Mouse (Mus musculus): Measurements from ENCODE around the gene Celf2. TPM values are rescaled to one million over a fixed set of nuclear protein-coding genes. Genes with fewer than 3 reads are reported as not detected.

The Celf2 gene
- polyA plus RNA-seq, 1 experiment from 2014 or later, result 59.8 TPM

DNA sequence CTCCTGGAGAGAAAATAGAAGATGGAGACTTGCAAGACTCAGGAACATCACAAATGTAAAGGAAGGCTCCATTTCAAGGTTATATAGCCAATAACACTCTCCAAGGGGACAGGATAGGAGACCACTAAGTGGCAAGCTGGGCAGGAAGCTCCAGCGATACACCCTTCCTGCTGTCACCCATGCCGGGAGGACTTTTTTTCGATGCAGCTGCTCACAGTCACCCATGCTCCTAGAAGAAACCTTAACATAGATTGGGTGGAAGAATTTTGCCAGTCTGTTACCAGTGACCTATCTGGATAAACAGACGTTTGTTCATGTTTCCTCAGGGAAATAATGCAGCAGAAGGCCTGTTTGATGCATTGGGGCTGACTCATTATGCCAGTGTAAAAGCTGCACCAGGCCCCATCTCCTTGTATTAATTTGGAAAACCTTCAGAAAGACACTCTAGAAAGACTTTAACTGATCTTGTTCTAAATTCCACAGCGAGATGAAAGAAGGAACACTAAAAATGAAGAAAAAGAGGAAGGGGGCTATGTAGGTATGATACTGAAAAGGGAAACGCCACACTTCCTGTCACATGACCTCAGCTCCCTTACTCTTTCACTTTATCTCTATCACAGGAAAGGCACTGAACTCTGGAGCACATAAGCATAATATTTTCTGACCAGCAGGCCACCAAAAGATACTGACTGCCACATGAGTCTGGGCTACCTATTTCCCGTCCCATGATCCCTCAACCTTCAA, 798.5 kb downstream of the Celf2 start:
- H3K27me3 ChIP-seq (ENCODE audit: control insufficient read depth, insufficient read depth, low read length), result no peaks in the 10 kb centered on the region
- no peaks in the 10 kb centered on the region for H3K9me3 ChIP-seq (ENCODE audit: control insufficient read depth, low read depth, low read length)
- no peak overlapping the region for H3K27ac ChIP-seq (ENCODE audit: low read length)
- no peaks in the 10 kb centered on the region for H3K36me3 ChIP-seq (ENCODE audit: control insufficient read depth, insufficient read depth, low read length)
- ATAC-seq (ENCODE audit: insufficient number of reproducible peaks, insufficient read depth, low FRiP score, low read depth), result no peak
- WGBS, result 82% methylated on average over 7 of the region's 7 CpGs
- no peak overlapping the region for H3K9ac ChIP-seq (replicated peaks; ENCODE audit: low read depth, low read length)
- no peak overlapping the region for H3K4me2 ChIP-seq (replicated peaks; ENCODE audit: low read depth, low read length)
- no peaks in the 10 kb centered on the region for H3K4me1 ChIP-seq (ENCODE audit: control insufficient read depth, insufficient read depth, low read length)
- no peak overlapping the region for H3K4me3 ChIP-seq (ENCODE audit: low read depth, low read length)

GRCm38 (mm10) chr2:6707959-6708519, 801.3 kb downstream of the Celf2 start:
- H3K27me3 ChIP-seq (ENCODE audit: control insufficient read depth, insufficient read depth, low read length), result no peaks in the 10 kb centered on the region
- no peak overlapping the region for H3K4me2 ChIP-seq (replicated peaks; ENCODE audit: low read depth, low read length)
- no peak overlapping the region for H3K27ac ChIP-seq (ENCODE audit: low read length)
- H3K9me3 ChIP-seq (ENCODE audit: control insufficient read depth, low read depth, low read length), result no peaks in the 10 kb centered on the region
- no peaks in the 10 kb centered on the region for H3K36me3 ChIP-seq (ENCODE audit: control insufficient read depth, insufficient read depth, low read length)
- no peak for ATAC-seq (ENCODE audit: insufficient number of reproducible peaks, insufficient read depth, low FRiP score, low read depth)
- 44% methylated on average over 5 of the region's 5 CpGs for WGBS
- H3K4me3 ChIP-seq (ENCODE audit: low read depth, low read length), result no peak overlapping the region
- H3K9ac ChIP-seq (replicated peaks; ENCODE audit: low read depth, low read length), result no peak overlapping the region
- no peaks in the 10 kb centered on the region for H3K4me1 ChIP-seq (ENCODE audit: control insufficient read depth, insufficient read depth, low read length)

GRCm38 (mm10) chr2:6707276-6707675, 802.1 kb downstream of the Celf2 start:
- Histone ChIP-seq H3K9ac (replicated peaks; ENCODE audit: low read depth, low read length) (no peak overlapping the region), H3K4me2 (replicated peaks; ENCODE audit: low read depth, low read length) (no peak overlapping the region), H3K9me3 (ENCODE audit: control insufficient read depth, low read depth, low read length) (no peaks in the 10 kb centered on the region), H3K4me3 (ENCODE audit: low read depth, low read length) (no peak overlapping the region), H3K36me3 (ENCODE audit: control insufficient read depth, insufficient read depth, low read length) (no peaks in the 10 kb centered on the region), H3K27ac (ENCODE audit: low read length) (no peak overlapping the region), H3K27me3 (ENCODE audit: control insufficient read depth, insufficient read depth, low read length) (no peaks in the 10 kb centered on the region), H3K4me1 (ENCODE audit: control insufficient read depth, insufficient read depth, low read length) (no peaks in the 10 kb centered on the region)
- no peak for ATAC-seq (ENCODE audit: insufficient number of reproducible peaks, insufficient read depth, low FRiP score, low read depth)
- 44% methylated on average over 2 of the region's 2 CpGs for WGBS

DNA sequence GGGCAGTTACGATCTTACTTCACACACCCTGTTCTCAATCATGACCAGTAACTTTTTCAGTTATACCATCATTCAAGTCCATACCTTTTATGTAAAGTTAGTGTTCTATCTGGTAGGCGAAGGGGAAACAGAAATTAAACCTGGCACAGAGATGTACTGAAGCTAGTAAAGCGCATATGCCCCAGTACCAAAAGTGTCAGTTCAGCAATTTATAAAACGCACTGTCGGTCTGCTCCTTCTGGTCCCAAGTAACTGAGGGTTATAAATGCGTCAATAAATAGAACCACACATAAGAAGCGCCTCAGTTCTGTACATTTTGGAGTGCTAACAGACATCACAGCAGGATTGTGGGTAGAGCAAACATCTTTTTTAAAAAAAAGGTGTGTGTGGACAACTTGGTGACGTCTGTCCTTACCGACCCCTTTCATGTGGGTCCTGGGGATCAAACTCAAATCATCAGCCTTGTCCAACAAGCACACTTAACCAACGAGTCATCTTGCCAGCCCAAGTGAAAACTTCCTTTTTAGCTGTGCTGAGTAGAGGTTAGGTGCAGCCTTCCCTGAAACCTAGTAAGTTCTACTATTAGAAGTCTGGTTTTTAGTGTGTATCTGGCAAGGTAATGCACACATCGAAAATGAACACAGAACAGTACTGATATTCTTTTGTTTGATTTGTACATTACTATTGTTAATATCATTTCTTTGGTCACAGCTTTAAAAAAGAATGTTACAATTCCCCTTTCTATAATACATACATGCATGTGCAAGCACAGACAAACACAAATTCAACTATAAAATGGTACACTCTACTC, 803.2 kb downstream of the Celf2 start:
- Histone ChIP-seq H3K4me2 (replicated peaks; ENCODE audit: low read depth, low read length) (no peak overlapping the region), H3K27ac (ENCODE audit: low read length) (no peak overlapping the region), H3K36me3 (ENCODE audit: control insufficient read depth, insufficient read depth, low read length) (no peaks in the 10 kb centered on the region), H3K4me3 (ENCODE audit: low read depth, low read length) (no peak overlapping the region), H3K4me1 (ENCODE audit: control insufficient read depth, insufficient read depth, low read length) (no peaks in the 10 kb centered on the region), H3K9ac (replicated peaks; ENCODE audit: low read depth, low read length) (no peak overlapping the region), H3K27me3 (ENCODE audit: control insufficient read depth, insufficient read depth, low read length) (no peaks in the 10 kb centered on the region), H3K9me3 (ENCODE audit: control insufficient read depth, low read depth, low read length) (no peaks in the 10 kb centered on the region)
- no peak for ATAC-seq (ENCODE audit: insufficient number of reproducible peaks, insufficient read depth, low FRiP score, low read depth)
- WGBS, result 80% methylated on average over 11 of the region's 11 CpGs

DNA sequence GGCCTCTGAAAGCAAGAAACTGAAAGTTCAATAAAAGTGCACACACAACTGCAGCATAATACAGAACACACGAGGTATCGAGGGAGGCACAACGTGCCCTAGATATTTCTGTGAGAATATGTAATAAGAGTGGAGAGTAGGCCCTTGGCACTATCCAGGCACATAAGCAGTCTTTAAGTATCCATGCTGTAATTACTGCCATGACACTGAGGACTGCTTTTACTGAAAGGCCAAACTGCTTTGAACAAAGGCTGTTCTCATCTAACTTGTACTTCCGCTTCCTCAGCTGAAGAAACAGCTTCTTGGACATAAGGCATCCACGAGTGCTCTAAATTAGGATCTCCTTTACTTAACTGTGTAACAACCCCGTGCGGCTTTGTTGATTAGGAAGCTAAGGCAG, 803.9 kb downstream of the Celf2 start:
- H3K4me3 ChIP-seq (ENCODE audit: low read depth, low read length), result no peak overlapping the region
- no peak for ATAC-seq (ENCODE audit: insufficient number of reproducible peaks, insufficient read depth, low FRiP score, low read depth)
- no peak overlapping the region for H3K27ac ChIP-seq (ENCODE audit: low read length)
- no peak overlapping the region for H3K4me2 ChIP-seq (replicated peaks; ENCODE audit: low read depth, low read length)
- 82% methylated on average over 7 of the region's 7 CpGs for WGBS
- H3K9me3 ChIP-seq (ENCODE audit: control insufficient read depth, low read depth, low read length), result no peaks in the 10 kb centered on the region
- H3K9ac ChIP-seq (replicated peaks; ENCODE audit: low read depth, low read length), result no peak overlapping the region
- no peaks in the 10 kb centered on the region for H3K27me3 ChIP-seq (ENCODE audit: control insufficient read depth, insufficient read depth, low read length)
- no peaks in the 10 kb centered on the region for H3K4me1 ChIP-seq (ENCODE audit: control insufficient read depth, insufficient read depth, low read length)
- H3K36me3 ChIP-seq (ENCODE audit: control insufficient read depth, insufficient read depth, low read length), result no peaks in the 10 kb centered on the region

GRCm38 (mm10) chr2:6704804-6705203, 804.6 kb downstream of the Celf2 start:
- Histone ChIP-seq H3K9me3 (ENCODE audit: control insufficient read depth, low read depth, low read length) (no peaks in the 10 kb centered on the region), H3K4me2 (replicated peaks; ENCODE audit: low read depth, low read length) (no peak overlapping the region), H3K27me3 (ENCODE audit: control insufficient read depth, insufficient read depth, low read length) (no peaks in the 10 kb centered on the region), H3K4me1 (ENCODE audit: control insufficient read depth, insufficient read depth, low read length) (no peaks in the 10 kb centered on the region), H3K27ac (ENCODE audit: low read length) (no peak overlapping the region), H3K4me3 (ENCODE audit: low read depth, low read length) (no peak overlapping the region), H3K36me3 (ENCODE audit: control insufficient read depth, insufficient read depth, low read length) (no peaks in the 10 kb centered on the region), H3K9ac (replicated peaks; ENCODE audit: low read depth, low read length) (no peak overlapping the region)
- no peak for ATAC-seq (ENCODE audit: insufficient number of reproducible peaks, insufficient read depth, low FRiP score, low read depth)
- 88% methylated on average over 1 of the region's 1 CpGs for WGBS

DNA sequence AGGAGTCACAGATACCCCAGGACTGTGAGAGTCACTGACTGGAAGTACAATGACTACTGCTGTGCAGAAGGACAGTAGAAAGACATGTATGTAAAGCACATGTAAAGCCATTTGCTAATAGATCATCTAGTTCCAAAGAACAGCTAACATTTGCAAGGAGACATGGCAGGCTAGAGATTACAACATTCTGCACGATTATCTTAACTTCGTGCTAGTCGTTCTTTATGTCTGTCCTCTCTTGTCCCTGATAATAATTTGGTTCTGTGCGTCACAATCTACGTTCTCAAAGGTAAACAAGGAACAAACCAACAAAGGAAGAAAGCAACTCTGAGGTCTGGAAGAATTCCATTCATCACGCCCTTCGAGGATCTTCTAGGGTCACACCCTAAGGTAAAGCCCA, 805.0 kb downstream of the Celf2 start:
- no peaks in the 10 kb centered on the region for H3K36me3 ChIP-seq (ENCODE audit: control insufficient read depth, insufficient read depth, low read length)
- H3K9ac ChIP-seq (replicated peaks; ENCODE audit: low read depth, low read length), result no peak overlapping the region
- H3K27me3 ChIP-seq (ENCODE audit: control insufficient read depth, insufficient read depth, low read length), result no peaks in the 10 kb centered on the region
- 72% methylated on average over 7 of the region's 7 CpGs for WGBS
- ATAC-seq (ENCODE audit: insufficient number of reproducible peaks, insufficient read depth, low FRiP score, low read depth), result no peak
- H3K4me1 ChIP-seq (ENCODE audit: control insufficient read depth, insufficient read depth, low read length), result no peaks in the 10 kb centered on the region
- no peak overlapping the region for H3K27ac ChIP-seq (ENCODE audit: low read length)
- H3K9me3 ChIP-seq (ENCODE audit: control insufficient read depth, low read depth, low read length), result no peaks in the 10 kb centered on the region
- no peak overlapping the region for H3K4me3 ChIP-seq (ENCODE audit: low read depth, low read length)
- no peak overlapping the region for H3K4me2 ChIP-seq (replicated peaks; ENCODE audit: low read depth, low read length)

GRCm38 (mm10) chr2:6696326-6696725, 813.0 kb downstream of the Celf2 start:
- Histone ChIP-seq H3K4me1 (ENCODE audit: control insufficient read depth, insufficient read depth, low read length) (no peaks in the 10 kb centered on the region), H3K36me3 (ENCODE audit: control insufficient read depth, insufficient read depth, low read length) (no peaks in the 10 kb centered on the region), H3K27me3 (ENCODE audit: control insufficient read depth, insufficient read depth, low read length) (no peaks in the 10 kb centered on the region), H3K9me3 (ENCODE audit: control insufficient read depth, low read depth, low read length) (no peaks in the 10 kb centered on the region), H3K9ac (replicated peaks; ENCODE audit: low read depth, low read length) (no peak overlapping the region), H3K4me3 (ENCODE audit: low read depth, low read length) (no peak overlapping the region), H3K27ac (ENCODE audit: low read length) (no peak overlapping the region), H3K4me2 (replicated peaks; ENCODE audit: low read depth, low read length) (no peak overlapping the region)
- ATAC-seq (ENCODE audit: insufficient number of reproducible peaks, insufficient read depth, low FRiP score, low read depth), result no peak
- 85% methylated on average over 1 of the region's 1 CpGs for WGBS
